Mouse (Mus musculus) cerebellum, postnatal 14 days (tissue): ENCODE results near the gene Daam1.

Experiments
- DNase-seq, 2 experiments: peaks; one replicate each; pipeline ENCODE4 v3.0.0; 2021; ENCODE audit warnings: mixed read lengths in 2 of 2

Daam1 gene

GRCm38 (mm10) chr12:71864544-71864897, 33.6 kb downstream of the Daam1 start:
- DNase-seq = no peak

GRCm38 (mm10) chr12:71865937-71866336, 35.1 kb downstream of the Daam1 start:
- no peak for DNase-seq

- no peak for DNase-seq
Observed at GRCm38 (mm10) chr12:71867345-71868240, 36.7 kb downstream of the Daam1 start.

GRCm38 (mm10) chr12:71870644-71871043, 39.8 kb downstream of the Daam1 start:
- DNase-seq = no peak

- DNase-seq = no peak
Observed at GRCm38 (mm10) chr12:71872330-71872729, 41.5 kb downstream of the Daam1 start.

GRCm38 (mm10) chr12:71874561-71874960, 43.7 kb downstream of the Daam1 start:
- no peak for DNase-seq

- DNase-seq = no peak
Observed at GRCm38 (mm10) chr12:71874984-71875383, 44.1 kb downstream of the Daam1 start.

GRCm38 (mm10) chr12:71875761-71876489, 45.0 kb downstream of the Daam1 start:
- DNase-seq = no peak

GRCm38 (mm10) chr12:71880987-71881386, 50.1 kb downstream of the Daam1 start:
- DNase-seq = no peak

GRCm38 (mm10) chr12:71881477-71881876, 50.6 kb downstream of the Daam1 start:
- DNase-seq = no peak

GRCm38 (mm10) chr12:71883066-71883711, 52.3 kb downstream of the Daam1 start:
- DNase-seq = no peak

- DNase-seq = no peak
Observed at GRCm38 (mm10) chr12:71885170-71885574, 54.3 kb downstream of the Daam1 start.

- no peak for DNase-seq
Observed at GRCm38 (mm10) chr12:71885717-71886116, 54.8 kb downstream of the Daam1 start.

- no peak for DNase-seq
Observed at GRCm38 (mm10) chr12:71886406-71886805, 55.5 kb downstream of the Daam1 start.

- DNase-seq = no peak
Observed at GRCm38 (mm10) chr12:71886941-71887340, 56.1 kb downstream of the Daam1 start.

GRCm38 (mm10) chr12:71888370-71888769, 57.5 kb downstream of the Daam1 start:
- no peak for DNase-seq

GRCm38 (mm10) chr12:71889266-71889665, 58.4 kb downstream of the Daam1 start:
- DNase-seq = no peak

GRCm38 (mm10) chr12:71890282-71890681, 59.4 kb downstream of the Daam1 start:
- no peak for DNase-seq

- DNase-seq = no peak
Observed at GRCm38 (mm10) chr12:71891729-71892355, 61.0 kb downstream of the Daam1 start.

- DNase-seq = no peak
Observed at GRCm38 (mm10) chr12:71892996-71893605, 62.2 kb downstream of the Daam1 start.

- no peak for DNase-seq
Observed at GRCm38 (mm10) chr12:71898231-71898630, 67.4 kb downstream of the Daam1 start.

- DNase-seq = no peak
Observed at GRCm38 (mm10) chr12:71898666-71899520, 68.0 kb downstream of the Daam1 start.
